Mouse (Mus musculus) thymus, postnatal 0 days (tissue): ENCODE measurements at regions not wholly inside any gene's neighbourhood (a gene's known extent, or its start where the extent isn't known, plus 50 kb on each side); places are given as distances from the start of the nearest gene placed in this dataset.

ENCODE experiments used
- DNase-seq: peaks from one replicate; pipeline ENCODE4 v3.0.0-alpha.2; 2015; ENCODE audit warnings: low spot score

GRCm38 (mm10) chr2:21129621-21130020 lies 75.5 kb downstream of the Enkur start:
- DNase-seq, result no peak

GRCm38 (mm10) chr2:21126531-21126930 lies 78.6 kb downstream of the Enkur start:
- no peak for DNase-seq

GRCm38 (mm10) chr2:21122421-21122820 lies 82.7 kb downstream of the Enkur start:
- DNase-seq, result no peak

DNA sequence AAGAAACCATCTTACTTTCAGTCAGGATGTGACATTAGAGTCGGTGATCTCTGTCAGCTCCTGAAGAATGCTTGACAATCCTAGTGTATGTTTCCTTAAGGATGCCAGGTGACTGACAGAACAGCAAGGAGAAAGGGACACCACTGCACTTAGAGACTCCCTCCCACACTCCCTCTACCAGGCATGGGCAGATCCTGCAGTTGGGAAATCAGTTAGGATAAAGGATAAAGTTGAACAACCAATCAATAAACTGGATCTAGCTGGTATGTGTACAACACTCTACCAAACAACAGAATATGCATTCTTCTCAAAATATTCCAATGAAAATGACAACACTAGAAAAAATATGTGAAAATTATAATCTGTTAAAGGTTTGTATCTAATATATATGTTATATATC lies 83.5 kb downstream of the Enkur start:
- DNase-seq, result no peak

DNA sequence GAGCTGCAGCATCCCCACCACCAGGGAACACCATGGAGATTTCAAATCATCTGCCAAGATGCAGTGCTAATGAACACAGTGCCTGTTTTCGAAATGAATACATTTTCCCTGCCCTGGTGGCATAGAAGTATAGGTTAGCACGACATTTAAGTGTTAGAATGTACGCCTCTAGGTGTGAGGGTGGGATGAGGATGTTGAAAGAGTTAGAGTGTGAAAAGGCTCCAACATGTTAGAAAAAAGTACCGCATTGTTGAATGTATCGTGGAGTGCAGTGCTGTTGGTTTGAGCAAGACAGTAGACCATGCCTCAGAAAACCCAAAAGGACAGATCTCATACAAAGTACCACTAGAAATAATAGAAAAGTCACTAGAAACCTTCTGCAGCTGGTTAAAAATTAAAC lies 88.3 kb downstream of the Enkur start:
- no peak for DNase-seq

GRCm38 (mm10) chr2:21111527-21111926 lies 93.6 kb downstream of the Enkur start:
- no peak for DNase-seq

DNA sequence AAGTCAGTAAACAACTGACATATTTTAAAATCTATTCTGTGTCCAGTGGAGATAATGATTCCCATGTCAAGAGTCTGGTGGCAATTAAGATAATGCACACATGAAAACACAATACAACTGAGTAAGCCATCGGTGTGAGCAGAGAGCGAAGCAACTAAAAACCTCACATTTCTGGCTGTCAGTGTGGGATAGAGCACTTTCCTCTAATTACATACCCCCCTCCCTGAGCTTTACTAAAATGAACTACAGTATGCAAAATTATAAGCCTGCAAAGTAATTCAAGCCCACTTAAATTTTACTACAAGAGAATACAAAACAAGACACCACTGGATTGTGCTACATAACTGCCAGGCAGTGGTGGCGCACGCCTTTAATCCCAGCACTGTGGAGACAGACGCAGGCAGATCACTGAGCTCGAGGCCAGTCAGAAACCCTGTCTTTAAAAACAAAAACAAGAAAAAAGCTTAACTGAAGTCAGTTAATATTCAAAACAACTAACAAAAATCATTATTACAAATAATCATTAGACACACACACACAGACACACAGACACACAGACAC lies 104.8 kb downstream of the Enkur start:
- DNase-seq, result no peak

- DNase-seq, result no peak
Measured at GRCm38 (mm10) chr2:21091058-21091971, 113.8 kb downstream of the Enkur start.

GRCm38 (mm10) chr2:21085517-21085916 lies 116.8 kb upstream of the Arhgap21 start:
- no peak for DNase-seq

DNA sequence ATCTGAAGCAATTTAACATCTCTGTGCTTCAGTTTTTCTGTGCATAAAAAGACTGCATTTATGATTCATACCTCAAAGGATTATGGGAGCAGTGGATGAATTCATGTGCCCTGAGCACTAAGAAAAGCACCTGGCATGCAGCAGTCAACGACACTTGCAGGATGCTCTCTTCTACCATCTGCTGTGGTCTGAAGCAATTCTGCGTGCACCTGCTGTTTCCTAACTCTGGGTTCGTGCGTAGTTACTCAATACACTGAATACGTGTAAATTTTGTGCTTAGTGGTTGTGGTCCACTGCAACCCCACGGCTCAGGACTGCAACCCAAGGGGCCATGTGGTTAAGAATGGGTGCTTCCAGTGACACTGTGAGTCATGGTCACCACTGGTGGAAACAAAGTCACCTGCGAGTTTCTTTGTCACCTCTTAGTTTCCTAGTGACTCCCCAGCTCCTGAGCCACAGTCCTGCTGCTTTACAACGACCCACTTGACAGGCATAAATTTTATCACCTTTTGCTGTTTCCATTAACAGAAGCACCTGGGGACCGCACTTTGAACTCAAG lies 98.7 kb upstream of the Arhgap21 start:
- DNase-seq, result peak; percentile 35

GRCm38 (mm10) chr2:21060347-21060650 lies 91.6 kb upstream of the Arhgap21 start:
- no peak for DNase-seq

DNA sequence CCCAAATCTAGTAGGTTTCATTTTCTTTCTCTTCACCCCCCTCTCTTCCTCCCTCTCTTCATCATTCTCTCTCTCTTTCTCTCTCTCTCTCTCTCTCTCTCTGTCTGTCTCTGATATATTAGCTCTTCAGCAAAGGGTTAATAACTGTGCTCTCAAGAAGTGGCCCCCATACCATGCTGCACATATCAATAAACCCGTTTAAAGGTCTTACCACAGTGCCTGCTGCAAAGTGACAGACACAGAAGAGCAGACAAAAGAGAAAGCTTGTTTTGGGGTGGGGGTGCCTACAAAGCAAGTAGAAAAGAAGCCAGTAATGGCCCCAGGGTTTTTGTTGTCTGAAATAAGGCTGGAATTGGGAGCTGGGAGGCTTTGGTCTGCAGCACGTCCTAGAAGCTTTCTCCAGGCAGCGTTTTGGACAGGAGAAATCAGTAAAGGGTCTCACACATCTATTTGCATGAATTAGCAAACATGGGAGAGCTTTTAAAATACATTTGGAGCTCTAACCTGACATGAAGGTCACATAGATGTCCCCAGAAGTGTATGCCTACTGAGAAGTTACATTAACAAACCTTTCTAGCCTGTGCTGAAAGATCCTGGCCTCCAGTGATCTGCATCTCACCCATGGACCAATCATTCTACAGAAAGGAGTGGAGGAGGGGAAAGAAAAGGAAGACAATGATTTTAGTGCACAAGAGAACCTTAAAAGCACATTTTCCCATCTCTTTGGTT lies 91.1 kb upstream of the Arhgap21 start:
- DNase-seq, result no peak

DNA sequence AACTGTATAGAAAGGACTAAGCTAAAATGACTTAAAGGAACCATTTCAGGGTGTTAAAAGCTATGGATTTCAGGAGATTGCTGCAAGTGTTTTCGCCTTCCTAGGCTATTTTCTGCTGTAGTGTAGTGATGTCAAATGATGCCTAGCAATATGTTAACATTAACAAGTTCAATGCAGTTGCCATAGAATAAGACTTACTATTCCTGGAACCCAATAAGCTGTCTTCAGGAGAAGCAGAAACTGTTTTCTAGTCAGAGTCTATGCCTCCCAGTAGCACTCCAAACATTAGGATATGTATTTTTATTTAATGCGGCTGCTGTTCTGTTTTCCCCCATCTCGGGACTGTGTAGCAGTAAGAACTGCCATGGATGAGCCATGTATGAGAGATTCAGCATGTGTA lies 90.3 kb upstream of the Arhgap21 start:
- DNase-seq, result no peak

GRCm38 (mm10) chr2:21056450-21057210 lies 87.9 kb upstream of the Arhgap21 start:
- no peak for DNase-seq

DNA sequence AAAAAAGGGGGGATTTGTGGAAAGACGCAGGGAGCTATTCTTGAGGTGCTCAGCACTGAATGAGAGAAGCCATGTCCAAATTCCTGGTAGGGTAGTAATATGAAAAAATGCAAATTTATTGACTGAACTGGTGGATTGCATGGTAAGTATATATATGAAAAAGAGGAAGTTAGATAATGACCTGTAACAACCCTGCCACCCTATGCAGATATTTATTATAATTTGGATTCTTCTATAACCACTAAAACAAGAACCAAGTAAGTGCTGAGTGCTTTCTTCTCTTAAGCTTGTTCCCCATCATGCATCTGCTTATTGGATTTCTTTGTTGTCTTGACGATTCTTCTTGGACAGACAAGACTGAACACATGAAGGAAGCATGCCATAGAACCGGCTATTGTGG lies 86.7 kb upstream of the Arhgap21 start:
- no peak for DNase-seq

DNA sequence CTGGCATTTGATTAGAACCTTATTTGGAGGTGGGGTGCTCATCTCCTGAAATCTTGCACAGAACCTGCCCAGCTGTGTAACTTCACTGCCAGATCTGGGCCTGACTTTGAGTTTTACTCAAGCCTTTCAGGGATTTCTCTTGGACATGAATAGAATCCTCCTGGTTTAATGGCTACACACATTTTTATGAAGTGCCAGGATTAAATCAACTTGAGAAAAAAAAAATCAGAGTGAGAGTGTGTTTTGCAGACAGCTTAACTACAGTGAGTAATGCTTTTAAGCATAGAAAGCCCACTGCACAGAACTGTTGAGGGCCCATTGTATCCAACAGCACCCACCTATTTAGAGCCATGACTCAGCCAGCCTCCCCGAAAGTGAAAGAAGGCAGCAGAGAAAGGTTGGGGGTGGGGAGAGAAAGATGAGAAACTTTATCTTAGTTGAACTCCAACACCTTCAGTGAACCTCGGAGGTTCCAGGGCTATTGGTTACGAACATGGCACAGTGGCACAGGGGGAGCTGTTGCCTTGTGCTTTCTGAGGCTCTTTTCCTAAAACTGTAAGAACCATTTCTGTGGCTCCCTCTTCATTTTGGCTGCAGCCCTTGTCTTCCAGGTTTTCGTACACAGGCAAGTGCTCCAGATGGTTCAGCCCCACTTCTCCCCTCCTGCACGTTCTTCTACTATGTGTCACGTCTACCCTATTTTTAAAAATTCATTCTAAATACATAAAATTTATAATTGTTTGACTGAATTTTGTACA lies 85.8 kb upstream of the Arhgap21 start:
- DNase-seq, result no peak

DNA sequence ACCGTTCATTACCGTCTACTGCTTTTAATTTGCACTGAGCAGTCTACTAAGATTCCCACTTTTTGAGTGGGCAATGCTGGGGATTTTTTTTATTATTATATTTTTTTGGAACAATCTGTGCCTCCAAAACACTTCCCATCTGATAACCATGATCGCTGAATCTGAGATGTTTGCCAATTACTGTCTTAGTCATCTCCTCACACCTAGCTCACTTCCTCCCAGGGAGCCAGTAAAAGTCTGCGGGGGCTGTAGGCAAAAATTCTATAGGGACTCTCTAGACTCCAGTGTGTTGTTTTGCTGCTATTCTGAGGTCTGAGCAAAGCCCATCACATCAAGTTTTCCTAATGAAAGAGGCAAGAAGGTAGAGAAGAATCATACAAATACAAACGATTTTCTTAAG lies 84.9 kb upstream of the Arhgap21 start:
- DNase-seq, result no peak

DNA sequence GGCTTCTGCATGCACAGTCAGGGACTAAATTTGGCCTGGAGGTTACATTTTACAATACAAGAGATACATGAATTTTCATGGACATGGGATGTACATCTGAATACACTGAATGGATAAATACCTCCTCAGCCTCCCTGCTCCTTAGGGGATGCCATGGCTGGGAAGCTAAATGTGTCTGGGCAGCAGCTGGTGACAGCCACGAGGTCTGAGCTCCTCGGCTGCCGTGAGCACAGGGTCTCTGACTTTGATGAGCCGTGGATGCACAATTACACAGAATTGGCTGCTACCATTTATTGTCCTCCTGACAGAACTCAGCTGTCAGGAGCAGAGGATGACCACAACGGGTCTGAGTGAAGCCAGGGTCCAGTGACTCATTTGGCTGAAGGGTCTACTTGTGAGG lies 80.3 kb upstream of the Arhgap21 start:
- DNase-seq, result no peak

- DNase-seq, result no peak
Measured at GRCm38 (mm10) chr2:21048226-21048625, 79.5 kb upstream of the Arhgap21 start.

- DNase-seq, result no peak
Measured at GRCm38 (mm10) chr2:21046503-21047116, 77.9 kb upstream of the Arhgap21 start.
